Mouse (Mus musculus): ENCODE data around the gene Rnd3. TPM values are rescaled to one million over a fixed set of nuclear protein-coding genes. Genes with fewer than 3 reads are reported as not detected.

Gene Rnd3
- total RNA-seq, 2 experiments from 2014 or later: 26.3 to 27.8 TPM

- no peak for DNase-seq (ENCODE audit: low spot score in 2 of 2)
Observed at GRCm38 (mm10) chr2:51132181-51132580, 16.7 kb downstream of the Rnd3 start.

- no peak for DNase-seq (ENCODE audit: low spot score in 2 of 2)
Observed at GRCm38 (mm10) chr2:51128090-51128489, 20.8 kb downstream of the Rnd3 start.

GRCm38 (mm10) chr2:51110271-51110670, 38.6 kb downstream of the Rnd3 start:
- no peak for DNase-seq (ENCODE audit: low spot score in 2 of 2)

- DNase-seq (ENCODE audit: low spot score in 2 of 2): no peak
Observed at GRCm38 (mm10) chr2:51108631-51109030, 40.3 kb downstream of the Rnd3 start.

GRCm38 (mm10) chr2:51101187-51101586, 47.7 kb downstream of the Rnd3 start:
- DNase-seq (ENCODE audit: low spot score in 2 of 2): no peak

- DNase-seq (ENCODE audit: low spot score in 2 of 2): no peak
Observed at GRCm38 (mm10) chr2:51099987-51100386, 48.9 kb downstream of the Rnd3 start.

- no peak for DNase-seq (ENCODE audit: low spot score in 2 of 2)
Observed at GRCm38 (mm10) chr2:51099240-51099639, 49.7 kb downstream of the Rnd3 start.

GRCm38 (mm10) chr2:51090688-51091087, 58.2 kb downstream of the Rnd3 start:
- no peak for DNase-seq (ENCODE audit: low spot score in 2 of 2)

- no peak for DNase-seq (ENCODE audit: low spot score in 2 of 2)
Observed at GRCm38 (mm10) chr2:51090049-51090448, 58.9 kb downstream of the Rnd3 start.

- DNase-seq (ENCODE audit: low spot score in 2 of 2): no peak
Observed at GRCm38 (mm10) chr2:51088843-51089573, 59.9 kb downstream of the Rnd3 start.

GRCm38 (mm10) chr2:51088123-51088453, 60.8 kb downstream of the Rnd3 start:
- no peak for DNase-seq (ENCODE audit: low spot score in 2 of 2)

GRCm38 (mm10) chr2:51087307-51088122, 61.4 kb downstream of the Rnd3 start:
- DNase-seq (ENCODE audit: low spot score in 2 of 2): peak in 1 of 2 experiments; percentile 14

GRCm38 (mm10) chr2:51085155-51085554, 63.8 kb downstream of the Rnd3 start:
- no peak for DNase-seq (ENCODE audit: low spot score in 2 of 2)

GRCm38 (mm10) chr2:51082714-51083351, 66.1 kb downstream of the Rnd3 start:
- DNase-seq (ENCODE audit: low spot score in 2 of 2): peak; percentile 43

Measured in layer of hippocampus, postnatal 10 days (tissue).